Mouse (Mus musculus) MEL (cell line): ENCODE data around the gene Drg1.
"Not testable (repeated sequence)": the region's sequence is repeated elsewhere in the genome, so short reads cannot be mapped to it uniquely, and the experiment has no call there.

Source experiments
- CTCF ChIP-seq, 3 experiments: IDR thresholded peaks in 2 of 3; conservative IDR thresholded peaks in 1 of 3; 2 replicates each; pipeline ENCODE4 v1.5.1; 2011 to 2012; ENCODE audit warnings: low read length in 3 of 3, low read depth in 2 of 3, mild to moderate bottlenecking in 2 of 3, improper control_type of control experiment in 1 of 3, inconsistent platforms in 1 of 3, mixed read lengths in 1 of 3, moderate library complexity in 1 of 3; ENCODE audit not compliant: control insufficient read depth in 1 of 3, insufficient read depth in 1 of 3, poor library complexity in 1 of 3, severe bottlenecking in 1 of 3
- EP300 ChIP-seq, 2 experiments: IDR thresholded peaks; 2 replicates each; pipeline ENCODE4 v1.6.1; 2011; ENCODE audit warnings: improper control_type of control experiment in 2 of 2, low read length in 2 of 2, low read depth in 1 of 2, mild to moderate bottlenecking in 1 of 2
- GATA1 ChIP-seq: IDR thresholded peaks from 2 replicates; pipeline ENCODE4 v1.6.1; 2011; ENCODE audit warnings: low read depth, low read length, improper control_type of control experiment
- KAT2A ChIP-seq: conservative IDR thresholded peaks from 2 replicates; pipeline ENCODE4 v1.6.1; 2012; ENCODE audit warnings: low read depth, low read length, improper control_type of control experiment, inconsistent platforms
- MEF2A ChIP-seq: IDR thresholded peaks from 2 replicates; pipeline ENCODE4 v1.6.1; 2014; ENCODE audit warnings: low read depth, mild to moderate bottlenecking, inconsistent platforms, low read length, improper control_type of control experiment; ENCODE audit not compliant: poor library complexity, insufficient replicate concordance, severe bottlenecking; ENCODE audit errors: extremely low read depth
- POLR2AphosphoS2 ChIP-seq: IDR thresholded peaks from 2 replicates; pipeline ENCODE4 v1.6.1; 2011; ENCODE audit warnings: low read length, improper control_type of control experiment
- RAD21 ChIP-seq: IDR thresholded peaks from 2 replicates; pipeline ENCODE4 v1.6.1; 2011; ENCODE audit warnings: mild to moderate bottlenecking, low read depth, low read length, improper control_type of control experiment
- TAL1 ChIP-seq: IDR thresholded peaks from 2 replicates; pipeline ENCODE4 v1.6.1; 2012; ENCODE audit warnings: mild to moderate bottlenecking, inconsistent platforms, low read length, moderate library complexity, mixed read lengths
- UBTF ChIP-seq: IDR thresholded peaks from 2 replicates; pipeline ENCODE4 v1.6.1; 2012; ENCODE audit warnings: low read depth, mild to moderate bottlenecking, inconsistent platforms, low read length, improper control_type of control experiment, moderate library complexity, borderline replicate concordance; ENCODE audit not compliant: insufficient read depth
- USF1 ChIP-seq: IDR thresholded peaks from 2 replicates; pipeline ENCODE4 v1.6.1; 2014; ENCODE audit warnings: low read depth, mild to moderate bottlenecking, inconsistent platforms, low read length, improper control_type of control experiment, moderate library complexity
- ZMIZ1 ChIP-seq: IDR thresholded peaks from 2 replicates; pipeline ENCODE4 v1.6.1; 2012; ENCODE audit warnings: low read depth, mild to moderate bottlenecking, inconsistent platforms, low read length, improper control_type of control experiment, moderate library complexity

DNA sequence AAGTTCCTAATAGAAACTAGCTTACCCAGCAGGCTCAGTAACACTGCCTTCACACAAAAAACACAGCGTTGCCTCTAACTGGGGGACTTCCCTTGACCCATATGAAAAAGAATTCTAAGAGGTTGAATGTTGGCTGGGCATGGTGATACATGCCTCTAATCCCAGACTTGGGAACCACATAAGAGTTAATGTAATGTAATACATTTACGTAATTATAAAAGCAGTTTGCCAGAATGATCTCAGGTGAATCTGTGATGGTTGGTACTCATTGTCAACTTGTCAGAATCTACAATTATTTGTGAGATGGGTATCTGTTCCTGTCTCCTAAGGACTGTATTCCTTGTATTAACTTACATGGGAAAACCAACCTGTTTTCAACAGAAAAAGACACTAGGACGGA, 109.2 kb downstream of the Drg1 start:
- TF ChIP-seq EP300 (IDR thresholded peaks at IDR 0.05; ENCODE audit: low read depth in 1 of 2, low read length in 2 of 2); RAD21; CTCF (IDR thresholded peaks at IDR 0.05 in 2 of 3, conservative IDR thresholded peaks at IDR 0.05 in 1 of 3; ENCODE audit: control insufficient read depth in 1 of 3, insufficient read depth in 1 of 3, low read depth in 2 of 3, low read length in 3 of 3, poor library complexity in 1 of 3, severe bottlenecking in 1 of 3); USF1; UBTF; ZMIZ1; KAT2A; TAL1; POLR2AphosphoS2; MEF2A; GATA1: not testable (repeated sequence)
